Mouse (Mus musculus) midbrain, postnatal 0 days (tissue): ENCODE data around the gene Erbb4. TPM values are rescaled to one million over a fixed set of nuclear protein-coding genes. Genes with fewer than 3 reads are reported as not detected.

Experiments
- ATAC-seq: fragments of 200-750 bp; cut with Nextera tagmentation; 2 replicates; pipeline ENCODE4 v1.8.0; 2017; ENCODE audit warnings: moderate number of reproducible peaks, mild to moderate bottlenecking, moderate TSS enrichment, moderate library complexity; ENCODE audit not compliant: low FRiP score
- DNase-seq: peaks from one replicate; pipeline ENCODE4 v3.0.0-alpha.2; 2015; ENCODE audit warnings: low spot score
- H3K27ac ChIP-seq: fragments of 300-500 bp; sonication (generic); 2 replicates; pipeline ENCODE4 v1.5.1; 2014; ENCODE audit warnings: low read depth, mild to moderate bottlenecking, low read length, mixed read lengths
- H3K27me3 ChIP-seq: fragments of 300-500 bp; sonication (generic); 2 replicates; pipeline ENCODE4 v1.6.1; 2014; ENCODE audit warnings: low read length, control low read depth, mixed read lengths; ENCODE audit not compliant: insufficient read depth
- H3K36me3 ChIP-seq: fragments of 300-500 bp; sonication (generic); 2 replicates; pipeline ENCODE4 v1.6.1; 2014; ENCODE audit warnings: low read length, control low read depth, mixed read lengths; ENCODE audit not compliant: insufficient read depth
- H3K4me1 ChIP-seq: fragments of 300-500 bp; sonication (generic); 2 replicates; pipeline ENCODE4 v1.6.1; 2014; ENCODE audit warnings: mild to moderate bottlenecking, control low read depth, antibody characterized with exemption, low read length, mixed read lengths; ENCODE audit not compliant: insufficient read depth
- H3K4me2 ChIP-seq: fragments of 300-500 bp; sonication (generic); 2 replicates; pipeline ENCODE4 v1.6.1; 2014; ENCODE audit warnings: low read depth, mild to moderate bottlenecking, low read length, mixed read lengths; ENCODE audit not compliant: poor library complexity, severe bottlenecking
- H3K4me3 ChIP-seq: fragments of 300-500 bp; sonication (generic); 2 replicates; pipeline ENCODE4 v1.5.1; 2014; ENCODE audit warnings: low read depth, mild to moderate bottlenecking, low read length, moderate library complexity
- H3K9ac ChIP-seq: fragments of 300-500 bp; sonication (generic); replicated peaks from 2 replicates; pipeline ENCODE4 v1.6.1; 2014; ENCODE audit warnings: mild to moderate bottlenecking, low read length, moderate library complexity, mixed read lengths; ENCODE audit not compliant: poor library complexity, severe bottlenecking
- H3K9me3 ChIP-seq: fragments of 300-500 bp; sonication (generic); 2 replicates; pipeline ENCODE4 v1.6.1; 2016; ENCODE audit warnings: low read length, control low read depth
- CTCF ChIP-seq: IDR thresholded peaks from 2 replicates; pipeline ENCODE4 v1.5.1; 2016; ENCODE audit warnings: antibody characterized with exemption, mild to moderate bottlenecking
- WGBS: fragments of 180-500 bp; shearing (Covaris S2); extraction: QIAGEN DNeasy Blood & Tissue Kit; methylation state at CpG from one replicate; pipeline ENCODE4 v1.1.7; 2014; 5-methylcytosine and 5-hydroxymethylcytosine counted together
- polyA plus RNA-seq: library from polyadenylated mRNA; unstranded; fragments of >200 nt; fragmentation: Nextera tagmentation; extraction: Ambion mirVana; gene quantifications from 2 replicates; pipeline ENCODE4 v1.2.1, GENCODE M21; 2015
- total RNA-seq: library from RNA; depleted of rRNA; stranded (reverse); fragments of >200 nt; gene quantifications from 2 replicates; pipeline ENCODE4 v1.2.3, GENCODE M21; 2014

Erbb4 gene
- total and polyA plus RNA-seq, 2 experiments from 2014 or later, result 7.8 to 33.5 TPM

DNA sequence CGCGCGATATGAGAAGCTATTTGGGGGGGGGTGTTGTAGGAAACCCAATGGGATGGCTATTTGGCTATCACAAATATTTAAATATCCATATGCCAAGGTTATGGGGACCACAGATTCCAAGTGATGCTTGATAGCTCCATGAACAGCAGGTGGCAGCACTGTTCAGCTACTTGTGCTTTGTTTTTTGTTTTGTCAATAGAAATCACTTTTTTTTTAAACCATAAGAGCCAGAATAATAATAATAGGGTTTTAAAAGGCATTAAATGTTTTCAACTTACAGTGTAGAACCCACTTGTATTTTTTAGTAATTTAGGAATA lies 1001.4 kb downstream of the Erbb4 start:
- ATAC-seq, result no peak
- Histone ChIP-seq H3K4me2 (no peak overlapping the region), H3K4me1 (no peaks in the 10 kb centered on the region), H3K27ac (no peak overlapping the region), H3K27me3 (no peaks in the 10 kb centered on the region), H3K9me3 (no peaks in the 10 kb centered on the region), H3K36me3 (no peaks in the 10 kb centered on the region), H3K4me3 (no peak overlapping the region), H3K9ac (no peak overlapping the region)
- whole genome bisulfite sequencing, result 80% methylated on average over 3 of the region's 3 CpGs
- peak; percentile 68 for DNase-seq
- peak; percentile 66 for TF ChIP-seq CTCF

DNA sequence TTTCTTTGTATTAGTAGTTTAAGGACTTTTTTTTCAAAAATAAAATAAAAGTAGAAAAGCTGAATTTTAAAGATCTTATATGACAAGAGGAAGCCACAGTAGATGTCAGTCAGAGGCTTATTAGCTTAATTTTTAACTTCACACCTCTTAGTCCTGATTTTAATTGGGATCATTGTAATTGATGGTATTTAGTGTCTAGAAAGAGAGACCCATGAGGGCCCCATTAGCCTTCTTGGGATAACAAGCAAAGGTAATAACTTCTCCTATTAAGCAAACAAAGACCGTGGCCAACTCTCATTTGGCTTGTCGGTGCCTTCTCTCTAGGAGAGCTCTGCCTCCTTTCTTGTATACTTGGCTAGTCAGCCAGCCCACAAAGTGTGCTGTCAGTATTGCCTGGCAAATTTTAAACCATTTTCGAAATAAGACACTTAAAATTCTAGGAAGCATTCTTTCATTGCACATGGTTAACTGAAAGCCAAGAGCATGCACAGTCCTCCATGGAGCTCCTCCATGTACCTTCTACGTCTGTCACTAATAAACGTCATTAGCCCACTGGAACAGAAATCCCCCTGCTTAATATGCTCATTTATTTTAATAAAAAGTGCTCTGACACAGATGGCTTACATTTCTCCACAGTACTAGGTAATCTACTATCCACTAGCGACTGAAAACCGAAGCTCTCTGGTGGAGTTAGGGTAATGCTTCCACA lies 1001.9 kb downstream of the Erbb4 start:
- Histone ChIP-seq H3K36me3 (no peaks in the 10 kb centered on the region), H3K9ac (no peak overlapping the region), H3K27me3 (no peaks in the 10 kb centered on the region), H3K27ac (no peak overlapping the region), H3K9me3 (no peaks in the 10 kb centered on the region), H3K4me1 (no peaks in the 10 kb centered on the region), H3K4me2 (no peak overlapping the region), H3K4me3 (no peak overlapping the region)
- ATAC-seq (no peak), DNase-seq (peak; percentile 6)
- 66% methylated on average over 7 of the region's 7 CpGs for WGBS
- no peak for TF ChIP-seq CTCF

DNA sequence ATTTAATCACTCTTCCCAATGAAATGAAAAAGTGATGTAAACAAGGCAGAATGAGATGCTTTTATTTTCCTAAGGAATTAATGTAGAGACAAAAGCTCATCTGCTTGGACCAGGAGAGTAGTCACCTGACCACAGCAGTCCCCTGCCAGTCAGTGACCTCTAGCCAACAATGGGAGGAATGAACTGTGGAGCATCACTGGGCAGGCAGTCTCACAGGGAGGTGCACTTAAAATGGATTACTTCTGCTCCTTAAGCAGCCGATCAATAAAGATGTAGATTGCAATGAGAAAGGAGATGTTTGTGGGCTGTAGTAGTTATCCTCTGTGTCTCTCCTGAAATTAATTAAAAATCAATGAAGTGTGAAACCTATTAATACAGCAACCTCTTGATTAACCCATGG lies 1018.2 kb downstream of the Erbb4 start:
- whole genome bisulfite sequencing, result 32% methylated on average over 1 of the region's 1 CpGs
- Histone ChIP-seq H3K9me3 (no peaks in the 10 kb centered on the region), H3K4me2 (no peak overlapping the region), H3K4me3 (no peak overlapping the region), H3K27ac (no peak overlapping the region), H3K9ac (no peak overlapping the region), H3K36me3 (no peaks in the 10 kb centered on the region), H3K27me3 (no peaks in the 10 kb centered on the region), H3K4me1 (no peaks in the 10 kb centered on the region)
- TF ChIP-seq CTCF, result no peak
- ATAC-seq (no peak), DNase-seq (no peak)

DNA sequence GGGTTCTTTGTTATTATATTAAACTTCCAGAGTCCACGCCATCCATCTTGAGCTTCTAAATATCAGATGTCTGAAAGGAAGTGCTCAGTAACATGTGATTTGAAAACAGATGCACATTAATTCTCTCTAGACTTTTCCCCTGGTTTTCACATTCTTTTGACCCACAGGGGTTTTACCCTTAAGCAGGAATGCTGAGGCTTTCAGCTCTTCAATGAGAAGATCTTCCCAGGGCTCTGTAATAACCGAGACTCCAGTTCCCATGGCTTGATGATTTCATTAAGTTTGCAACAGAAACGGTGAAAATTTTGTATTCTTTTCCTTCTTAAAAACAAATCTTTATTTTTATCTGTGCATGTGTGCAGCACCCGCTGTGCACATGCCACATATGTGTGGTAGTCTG lies 1051.4 kb downstream of the Erbb4 start:
- DNase-seq, result no peak
- Histone ChIP-seq H3K9me3 (no peaks in the 10 kb centered on the region), H3K4me2 (no peak overlapping the region), H3K9ac (no peak overlapping the region), H3K27ac (no peak overlapping the region), H3K36me3 (no peaks in the 10 kb centered on the region), H3K4me3 (no peak overlapping the region), H3K4me1 (no peaks in the 10 kb centered on the region), H3K27me3 (no peaks in the 10 kb centered on the region)
- no peak for TF ChIP-seq CTCF
- 59% methylated on average over 4 of the region's 4 CpGs for WGBS
- no peak for ATAC-seq

DNA sequence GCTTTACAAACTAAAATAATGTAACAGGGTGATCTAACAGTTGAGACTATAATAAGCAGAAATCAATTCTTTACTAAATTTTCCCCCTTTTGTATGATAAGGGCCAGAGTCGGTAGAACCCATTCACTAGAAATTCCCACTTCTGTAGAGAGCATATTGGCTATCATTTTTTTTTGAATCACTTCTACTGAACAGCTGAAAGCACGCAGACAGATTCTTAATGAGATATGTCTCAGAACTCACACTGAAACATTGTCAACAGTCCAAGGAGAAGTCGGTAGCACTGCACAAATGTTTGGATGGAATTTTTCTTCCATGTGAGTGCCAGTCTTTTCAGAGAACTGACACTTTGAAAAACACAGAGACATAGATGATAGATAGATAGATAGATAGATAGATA lies 1053.1 kb downstream of the Erbb4 start:
- no peak for DNase-seq
- no peak overlapping the region for H3K9ac ChIP-seq
- no peaks in the 10 kb centered on the region for H3K36me3 ChIP-seq
- H3K9me3 ChIP-seq, result no peaks in the 10 kb centered on the region
- TF ChIP-seq CTCF, result no peak
- no peaks in the 10 kb centered on the region for H3K4me1 ChIP-seq
- no peaks in the 10 kb centered on the region for H3K27me3 ChIP-seq
- H3K4me2 ChIP-seq, result no peak overlapping the region
- H3K27ac ChIP-seq, result no peak overlapping the region
- H3K4me3 ChIP-seq, result no peak overlapping the region
- WGBS, result 72% methylated on average over 3 of the region's 3 CpGs
- ATAC-seq, result no peak

DNA sequence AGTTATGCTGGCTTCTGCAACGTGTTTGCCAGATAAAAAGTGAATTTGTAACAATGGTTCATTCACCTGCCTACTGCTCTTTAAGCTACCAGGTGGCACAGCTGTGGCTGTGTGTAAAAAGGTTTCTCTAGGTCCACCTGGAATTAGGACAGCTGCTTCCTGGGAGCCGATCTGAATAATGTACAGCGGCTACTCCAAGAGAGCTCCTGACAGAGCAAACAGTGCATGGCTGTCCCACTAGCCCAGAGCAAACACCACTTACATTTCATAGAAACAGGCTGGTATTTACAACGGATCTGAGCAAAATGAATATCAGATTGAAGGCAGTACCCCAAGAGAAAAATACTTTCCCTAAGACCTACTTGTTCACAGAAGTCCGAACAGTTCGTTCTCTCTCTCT lies 1058.0 kb downstream of the Erbb4 start:
- no peak overlapping the region for H3K9ac ChIP-seq
- H3K4me1 ChIP-seq, result no peaks in the 10 kb centered on the region
- no peaks in the 10 kb centered on the region for H3K9me3 ChIP-seq
- no peak for TF ChIP-seq CTCF
- no peaks in the 10 kb centered on the region for H3K36me3 ChIP-seq
- ATAC-seq (no peak), DNase-seq (no peak)
- H3K27ac ChIP-seq, result no peak overlapping the region
- no peak overlapping the region for H3K4me3 ChIP-seq
- no peak overlapping the region for H3K4me2 ChIP-seq
- no peaks in the 10 kb centered on the region for H3K27me3 ChIP-seq
- WGBS, result 55% methylated on average over 6 of the region's 6 CpGs
